Mouse (Mus musculus) MEL (cell line): ENCODE results near the gene Acvr1. TPM values are rescaled to one million over a fixed set of nuclear protein-coding genes. Genes with fewer than 3 reads are reported as not detected.

Experiments
- DNase-seq: peaks from one replicate; pipeline ENCODE4 v3.0.0; 2011; ENCODE audit warnings: low read depth, low spot score
- H3K27ac ChIP-seq: 2 replicates; pipeline ENCODE4 v1.5.1; 2012; ENCODE audit warnings: low read depth, mild to moderate bottlenecking, control low read depth, low read length, moderate library complexity; ENCODE audit not compliant: control insufficient read depth
- H3K27me3 ChIP-seq, 2 experiments: fragments of 150-350 bp in 1 of 2; sonication (generic) in 1 of 2; 2 replicates each; pipeline ENCODE4 v1.6.1; 2012; ENCODE audit warnings: low read length in 2 of 2, mild to moderate bottlenecking in 2 of 2, improper control_type of control experiment in 1 of 2, moderate library complexity in 1 of 2; ENCODE audit not compliant: insufficient read depth in 2 of 2, control insufficient read depth in 1 of 2
- H3K36me3 ChIP-seq, 2 experiments: 2 replicates each; pipeline ENCODE4 v1.6.1; 2012 to 2014; ENCODE audit warnings: low read length in 2 of 2, improper control_type of control experiment in 1 of 2, inconsistent platforms in 1 of 2, mild to moderate bottlenecking in 1 of 2; ENCODE audit not compliant: insufficient read depth in 2 of 2, control insufficient read depth in 1 of 2
- H3K4me1 ChIP-seq, 2 experiments: fragments of 150-350 bp in 1 of 2; sonication (generic) in 1 of 2; 2 replicates each; pipeline ENCODE4 v1.6.1; 2012; ENCODE audit warnings: low read length in 2 of 2, improper control_type of control experiment in 1 of 2, mild to moderate bottlenecking in 1 of 2; ENCODE audit not compliant: insufficient read depth in 2 of 2, control insufficient read depth in 1 of 2
- H3K4me3 ChIP-seq, 2 experiments: fragments of 150-350 bp in 1 of 2; sonication (generic) in 1 of 2; 2 replicates each; pipeline ENCODE4 v1.5.1; 2012; ENCODE audit warnings: low read depth in 2 of 2, low read length in 2 of 2, mild to moderate bottlenecking in 2 of 2, moderate library complexity in 2 of 2, control low read depth in 1 of 2, improper control_type of control experiment in 1 of 2; ENCODE audit not compliant: control insufficient read depth in 1 of 2, insufficient read depth in 1 of 2
- H3K79me2 ChIP-seq: 2 replicates; pipeline ENCODE4 v1.6.1; 2012; ENCODE audit warnings: mild to moderate bottlenecking, low read length, moderate library complexity; ENCODE audit not compliant: control insufficient read depth, poor library complexity, insufficient read depth
- H3K9ac ChIP-seq: 2 replicates; pipeline ENCODE4 v1.6.1; 2012; ENCODE audit warnings: low read depth, mild to moderate bottlenecking, control low read depth, low read length, moderate library complexity; ENCODE audit not compliant: control insufficient read depth, poor library complexity, severe bottlenecking
- H3K9me3 ChIP-seq: fragments of 150-350 bp; sonication (generic); replicated peaks from 2 replicates; pipeline ENCODE4 v1.6.1; 2012; ENCODE audit warnings: mild to moderate bottlenecking, low read length, improper control_type of control experiment, moderate library complexity; ENCODE audit not compliant: insufficient read depth
- BHLHE40 ChIP-seq: IDR thresholded peaks from 2 replicates; pipeline ENCODE4 v1.6.1; 2012; ENCODE audit warnings: low read depth, mild to moderate bottlenecking, inconsistent platforms, low read length, improper control_type of control experiment, borderline replicate concordance
- CHD1 ChIP-seq: IDR thresholded peaks from 2 replicates; pipeline ENCODE4 v1.6.1; 2012; ENCODE audit warnings: low read depth, mild to moderate bottlenecking, inconsistent platforms, low read length, improper control_type of control experiment
- EP300 ChIP-seq, 2 experiments: IDR thresholded peaks; 2 replicates each; pipeline ENCODE4 v1.6.1; 2011; ENCODE audit warnings: improper control_type of control experiment in 2 of 2, low read length in 2 of 2, low read depth in 1 of 2, mild to moderate bottlenecking in 1 of 2
- JUND ChIP-seq: IDR thresholded peaks from 2 replicates; pipeline ENCODE4 v1.6.1; 2011; ENCODE audit warnings: low read depth, mild to moderate bottlenecking, improper control_type of control experiment, low read length
- MAFK ChIP-seq: IDR thresholded peaks from 2 replicates; pipeline ENCODE4 v1.6.1; 2011; ENCODE audit warnings: low read depth, mild to moderate bottlenecking, low read length, improper control_type of control experiment, borderline replicate concordance
- MEF2A ChIP-seq: IDR thresholded peaks from 2 replicates; pipeline ENCODE4 v1.6.1; 2014; ENCODE audit warnings: low read depth, mild to moderate bottlenecking, inconsistent platforms, low read length, improper control_type of control experiment; ENCODE audit not compliant: poor library complexity, insufficient replicate concordance, severe bottlenecking; ENCODE audit errors: extremely low read depth
- MYC ChIP-seq: IDR thresholded peaks from 2 replicates; pipeline ENCODE4 v1.6.1; 2011; ENCODE audit warnings: low read depth, mild to moderate bottlenecking, low read length, improper control_type of control experiment, moderate library complexity
- NELFE ChIP-seq: IDR thresholded peaks from 2 replicates; pipeline ENCODE4 v1.6.1; 2011; ENCODE audit warnings: low read depth, low read length, improper control_type of control experiment
- NRF1 ChIP-seq: IDR thresholded peaks from 2 replicates; pipeline ENCODE4 v1.6.1; 2014; ENCODE audit warnings: low read depth, mild to moderate bottlenecking, inconsistent platforms, low read length, improper control_type of control experiment, moderate library complexity; ENCODE audit not compliant: poor library complexity, insufficient read depth, severe bottlenecking
- POLR2A ChIP-seq, 2 experiments: IDR thresholded peaks; 2 replicates each; pipeline ENCODE4 v1.6.1; 2011 to 2012; ENCODE audit warnings: low read length in 2 of 2, mild to moderate bottlenecking in 2 of 2, control low read depth in 1 of 2, improper control_type of control experiment in 1 of 2, low read depth in 1 of 2, moderate library complexity in 1 of 2; ENCODE audit not compliant: control insufficient read depth in 1 of 2, insufficient read depth in 1 of 2, poor library complexity in 1 of 2
- POLR2AphosphoS5 ChIP-seq: IDR thresholded peaks from 2 replicates; pipeline ENCODE4 v1.6.1; 2012; ENCODE audit warnings: low read depth, borderline replicate concordance, mild to moderate bottlenecking, inconsistent platforms, low read length, moderate library complexity, mixed read lengths
- RAD21 ChIP-seq: IDR thresholded peaks from 2 replicates; pipeline ENCODE4 v1.6.1; 2011; ENCODE audit warnings: mild to moderate bottlenecking, low read depth, low read length, improper control_type of control experiment
- RCOR1 ChIP-seq: IDR thresholded peaks from 2 replicates; pipeline ENCODE4 v1.6.1; 2012; ENCODE audit warnings: low read depth, mild to moderate bottlenecking, inconsistent platforms, low read length, improper control_type of control experiment
- SIN3A ChIP-seq: IDR thresholded peaks from 2 replicates; pipeline ENCODE4 v1.6.1; 2012; ENCODE audit warnings: low read length, improper control_type of control experiment, inconsistent platforms
- TAL1 ChIP-seq: IDR thresholded peaks from 2 replicates; pipeline ENCODE4 v1.6.1; 2012; ENCODE audit warnings: mild to moderate bottlenecking, inconsistent platforms, low read length, moderate library complexity, mixed read lengths
- TBP ChIP-seq: IDR thresholded peaks from 2 replicates; pipeline ENCODE4 v1.8.0; 2011; ENCODE audit warnings: low read depth, low read length, improper control_type of control experiment
- TCF12 ChIP-seq: IDR thresholded peaks from 2 replicates; pipeline ENCODE4 v1.6.1; 2014; ENCODE audit warnings: low read depth, mild to moderate bottlenecking, inconsistent platforms, low read length, improper control_type of control experiment, moderate library complexity
- USF1 ChIP-seq: IDR thresholded peaks from 2 replicates; pipeline ENCODE4 v1.6.1; 2014; ENCODE audit warnings: low read depth, mild to moderate bottlenecking, inconsistent platforms, low read length, improper control_type of control experiment, moderate library complexity
- USF2 ChIP-seq, 2 experiments: IDR thresholded peaks; 2 replicates each; pipeline ENCODE4 v1.6.1; 2011 to 2012; ENCODE audit warnings: improper control_type of control experiment in 2 of 2, low read length in 2 of 2, borderline replicate concordance in 1 of 2, inconsistent platforms in 1 of 2, low read depth in 1 of 2, mild to moderate bottlenecking in 1 of 2; ENCODE audit not compliant: insufficient read depth in 1 of 2
- ZC3H11A ChIP-seq: IDR thresholded peaks from 2 replicates; pipeline ENCODE4 v1.6.1; 2012; ENCODE audit warnings: low read depth, mild to moderate bottlenecking, inconsistent platforms, low read length, improper control_type of control experiment
- polyA plus RNA-seq, 2 experiments: library from polyadenylated mRNA; stranded (reverse) in 1 of 2; unstranded in 1 of 2; fragments of >175 nt in 1 of 2; fragments of >200 nt in 1 of 2; gene quantifications; 2 replicates each; pipeline versions ENCODE4 v1.2.1 to v1.2.4; 2012; ENCODE audit warnings: low replicate concordance in 2 of 2, low read depth in 1 of 2; ENCODE audit not compliant: insufficient read length in 2 of 2, insufficient read depth in 1 of 2, missing spikeins in 1 of 2
- total RNA-seq: library from RNA; depleted of rRNA; stranded (reverse); fragments of 300-350 nt; gene quantifications from 2 replicates; pipeline ENCODE4 v1.2.3, GENCODE M21; 2012

The Acvr1 gene
- total and polyA plus RNA-seq, 3 experiments = not detected

DNA sequence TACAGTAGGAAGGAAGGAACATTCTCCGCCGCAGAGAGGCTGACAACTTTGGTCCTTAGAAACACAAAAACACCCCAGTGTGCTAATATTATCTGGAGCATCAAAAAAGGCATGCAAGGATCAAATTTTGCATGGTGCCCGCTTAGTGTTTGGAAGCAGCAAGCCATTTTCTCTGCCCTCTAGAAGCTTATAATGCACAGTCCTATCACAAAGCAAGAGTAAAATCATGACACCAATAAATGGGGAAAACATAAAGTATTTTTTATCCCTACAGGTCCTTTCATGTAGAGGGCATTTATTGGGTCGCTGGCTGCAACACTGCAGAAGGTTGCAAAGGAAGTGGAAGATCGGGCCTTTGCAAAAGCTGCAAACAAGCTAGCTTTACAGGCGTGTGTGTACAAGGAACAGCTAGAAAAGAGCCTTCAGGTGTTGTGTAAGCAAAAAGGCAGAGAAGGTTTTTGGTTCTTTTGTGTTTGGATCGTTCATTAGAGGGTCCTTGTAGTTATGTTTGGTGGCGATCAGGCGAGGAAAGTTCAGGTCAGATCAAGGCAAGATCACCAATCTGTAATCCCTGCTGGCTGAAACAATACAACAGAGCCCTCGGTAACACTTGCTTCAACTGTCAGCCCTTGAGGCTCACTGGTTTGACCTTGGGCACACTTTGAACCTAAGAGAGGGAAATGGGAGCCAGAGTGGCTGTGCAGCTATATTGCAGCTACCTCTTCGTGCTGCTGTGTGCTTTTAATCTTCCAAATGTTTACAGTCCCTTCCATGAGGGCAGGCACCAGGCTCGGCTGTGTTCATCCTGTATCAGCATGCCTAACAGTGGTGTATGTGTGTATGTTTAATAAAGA is 1.1 kb upstream of the Acvr1 start:
- no peaks in the 10 kb centered on the region for H3K79me2 ChIP-seq
- no peaks in the 10 kb centered on the region for H3K36me3 ChIP-seq
- H3K4me1 ChIP-seq = no peaks in the 10 kb centered on the region
- H3K4me3 ChIP-seq = no peak overlapping the region
- no peaks in the 10 kb centered on the region for H3K27me3 ChIP-seq
- no peak overlapping the region for H3K27ac ChIP-seq
- TF ChIP-seq POLR2A (IDR thresholded peaks at IDR 0.05; ENCODE audit: control insufficient read depth in 1 of 2, insufficient read depth in 1 of 2, low read depth in 1 of 2, low read length in 2 of 2, poor library complexity in 1 of 2) = no peak
- TF ChIP-seq RAD21 = no peak
- TF ChIP-seq NRF1 = no peak
- no peak for TF ChIP-seq EP300 (IDR thresholded peaks at IDR 0.05; ENCODE audit: low read depth in 1 of 2, low read length in 2 of 2)
- TF ChIP-seq TCF12 = no peak
- no peak for TF ChIP-seq CHD1
- TF ChIP-seq POLR2AphosphoS5 = no peak
- TF ChIP-seq USF2 (IDR thresholded peaks at IDR 0.05; ENCODE audit: borderline replicate concordance in 1 of 2, insufficient read depth in 1 of 2, low read depth in 1 of 2, low read length in 2 of 2) = no peak
- TF ChIP-seq TBP = no peak
- no peak for TF ChIP-seq SIN3A
- TF ChIP-seq MEF2A = no peak
- no peak for TF ChIP-seq MAFK
- no peak for TF ChIP-seq ZC3H11A
- no peak for TF ChIP-seq RCOR1
- TF ChIP-seq BHLHE40 = no peak
- TF ChIP-seq MYC = no peak
- TF ChIP-seq NELFE = no peak
- no peak for TF ChIP-seq TAL1
- TF ChIP-seq USF1 = no peak
- no peak for TF ChIP-seq JUND
- no peak for DNase-seq
- no peak overlapping the region for H3K9ac ChIP-seq
- H3K9me3 ChIP-seq = no peaks in the 10 kb centered on the region
